Mouse (Mus musculus): ENCODE data around the gene Vegfa. TPM values are rescaled to one million over a fixed set of nuclear protein-coding genes. Genes with fewer than 3 reads are reported as not detected.

The Vegfa gene
- polyA plus RNA-seq (2012; rRNA removed): 108 and 177 TPM in 2 replicates

DNA sequence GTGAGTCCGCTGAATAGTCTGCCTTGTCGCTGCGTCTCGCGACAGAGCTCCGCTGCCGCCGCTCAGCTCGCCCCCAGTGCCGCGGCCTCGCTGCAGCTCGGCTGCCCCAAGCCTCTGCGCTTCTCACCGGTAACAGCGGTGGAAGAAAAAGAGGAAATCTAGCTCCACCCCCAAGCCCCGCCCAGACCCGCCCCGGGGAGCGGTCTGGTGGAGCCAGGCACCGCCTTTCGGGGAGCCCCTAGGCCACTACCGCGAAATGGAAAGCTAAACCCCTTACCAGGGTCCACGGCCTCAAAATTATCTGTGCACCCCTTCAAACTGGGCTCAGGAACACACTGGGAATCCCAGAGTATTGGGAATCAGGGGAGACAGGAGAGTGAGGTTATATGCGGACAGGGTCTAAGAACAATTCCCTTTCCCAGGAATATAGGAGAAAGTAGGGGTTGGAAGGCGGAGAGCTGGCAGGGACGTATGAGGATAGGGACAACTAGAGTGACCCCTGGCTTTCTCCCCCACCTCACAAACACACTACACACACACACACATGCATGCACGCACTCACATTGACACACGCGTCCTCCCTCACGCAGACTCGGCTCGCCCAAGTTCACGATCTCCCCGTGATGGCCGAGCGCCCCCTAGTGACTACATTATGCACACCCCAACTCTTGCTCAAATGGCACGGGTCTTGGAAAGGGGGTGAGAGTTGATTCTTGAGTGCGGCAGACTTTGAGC lies at the start of gene Vegfa:
Vegfa (minus strand) TSS at position 113 of the 735 bp plus-strand sequence.
- Histone ChIP-seq H3K36me3 (ENCODE audit: control insufficient read depth, insufficient read depth, low read length) (no peaks in the 10 kb centered on the region), H3K27ac (ENCODE audit: insufficient read depth, low read depth, low read length) (peak within 1 kb of the TSS; percentile 75), H3K27me3 (ENCODE audit: control insufficient read depth, insufficient read depth, low read length) (no peaks in the 10 kb centered on the region), H3K4me3 (ENCODE audit: low read depth, low read length) (peak within 1 kb of the TSS; percentile 80), H3K4me1 (ENCODE audit: control insufficient read depth, insufficient read depth, insufficient read length, low read length) (peaks cover 3% of the 10 kb centered on the region; the same call in 1 of the 2 replicates)
- TF ChIP-seq POLR2A (IDR thresholded peaks at IDR 0.05; ENCODE audit: low read depth, low read length) (peak; percentile 100), CTCF (IDR thresholded peaks at IDR 0.05; ENCODE audit: extremely low read depth, insufficient read length, insufficient replicate concordance, low read depth, low read length) (peak; percentile 95)
- WGBS: under 1% methylated on average over 40 of the region's 40 CpGs

DNA sequence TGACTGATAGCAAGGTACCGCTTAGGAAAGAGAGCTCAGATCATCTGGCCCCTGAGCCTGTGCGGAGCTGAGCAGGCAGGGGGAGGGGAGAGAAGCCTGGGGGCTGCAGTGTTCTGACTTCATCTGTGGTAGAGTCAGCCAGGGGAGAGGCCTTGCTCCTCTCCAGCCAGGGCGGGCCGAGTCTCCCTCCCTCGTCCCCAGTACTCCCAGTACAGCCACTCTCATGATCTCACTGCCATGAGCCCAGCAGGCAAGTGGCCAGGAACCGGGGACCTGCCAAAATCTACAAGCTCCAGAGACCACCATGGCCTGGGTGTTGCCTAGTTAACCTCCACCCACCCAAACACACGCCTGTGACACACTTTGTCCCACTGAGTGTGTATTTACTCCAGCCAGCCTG lies 49.5 kb upstream of the Vegfa start:
- WGBS: 76% methylated on average over 7 of the region's 7 CpGs
- TF ChIP-seq CTCF (IDR thresholded peaks at IDR 0.05; ENCODE audit: extremely low read depth, insufficient read length, insufficient replicate concordance, low read depth, low read length) (no peak), POLR2A (IDR thresholded peaks at IDR 0.05; ENCODE audit: low read depth, low read length) (no peak)
- H3K27ac ChIP-seq (ENCODE audit: insufficient read depth, low read depth, low read length): no peak overlapping the region

DNA sequence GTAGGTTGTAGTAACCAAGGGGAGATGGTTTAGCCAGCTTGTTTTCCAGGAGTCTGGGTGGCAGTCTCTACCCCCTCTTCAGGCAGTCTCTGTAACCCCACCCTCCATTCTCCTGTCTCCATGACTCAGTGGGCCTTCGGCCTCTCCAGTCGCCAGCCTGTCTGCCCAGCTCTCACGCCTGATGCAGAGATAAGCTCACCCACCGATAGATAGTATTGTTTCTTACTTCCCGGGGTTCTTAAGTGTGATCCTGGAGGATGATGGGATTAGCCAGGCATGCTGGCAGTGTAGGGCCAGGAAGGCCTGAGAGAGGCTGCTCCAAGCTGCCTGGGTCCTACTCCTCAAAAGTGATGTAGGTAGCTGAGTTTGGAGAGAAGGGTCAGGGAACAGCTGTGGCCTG lies 48.9 kb upstream of the Vegfa start:
- Histone ChIP-seq H3K36me3 (ENCODE audit: control insufficient read depth, insufficient read depth, low read length) (no peaks in the 10 kb centered on the region), H3K27me3 (ENCODE audit: control insufficient read depth, insufficient read depth, low read length) (0 out of 2 replicates have a peak, but pooled peaks cover 2% of the 10 kb centered on the region), H3K4me1 (ENCODE audit: control insufficient read depth, insufficient read depth, insufficient read length, low read length) (peaks cover 3% of the 10 kb centered on the region; the same call in 1 of the 2 replicates), H3K27ac (ENCODE audit: insufficient read depth, low read depth, low read length) (no peak overlapping the region), H3K4me3 (ENCODE audit: low read depth, low read length) (no peak overlapping the region)
- TF ChIP-seq POLR2A (IDR thresholded peaks at IDR 0.05; ENCODE audit: low read depth, low read length) (no peak), CTCF (IDR thresholded peaks at IDR 0.05; ENCODE audit: extremely low read depth, insufficient read length, insufficient replicate concordance, low read depth, low read length) (no peak)
- WGBS: 62% methylated on average over 5 of the region's 5 CpGs

More for the DNA sequence above, 49.5 kb upstream of the Vegfa start:
- H3K36me3 ChIP-seq (ENCODE audit: control insufficient read depth, insufficient read depth, low read length): no peaks in the 10 kb centered on the region
- 0 out of 2 replicates have a peak, but pooled peaks cover 2% of the 10 kb centered on the region for H3K27me3 ChIP-seq (ENCODE audit: control insufficient read depth, insufficient read depth, low read length)
- H3K4me1 ChIP-seq (ENCODE audit: control insufficient read depth, insufficient read depth, insufficient read length, low read length): no peaks in the 10 kb centered on the region
- H3K4me3 ChIP-seq (ENCODE audit: low read depth, low read length): no peak overlapping the region

GRCm38 (mm10) chr17:46080388-46080787 lies 48.2 kb upstream of the Vegfa start:
- Histone ChIP-seq H3K36me3 (ENCODE audit: control insufficient read depth, insufficient read depth, low read length) (no peaks in the 10 kb centered on the region), H3K4me1 (ENCODE audit: control insufficient read depth, insufficient read depth, insufficient read length, low read length) (peaks cover 4% of the 10 kb centered on the region; the same call in 1 of the 2 replicates), H3K27me3 (ENCODE audit: control insufficient read depth, insufficient read depth, low read length) (0 out of 2 replicates have a peak, but pooled peaks cover 2% of the 10 kb centered on the region), H3K27ac (ENCODE audit: insufficient read depth, low read depth, low read length) (no peak overlapping the region), H3K4me3 (ENCODE audit: low read depth, low read length) (no peak overlapping the region)
- 83% methylated on average over 7 of the region's 7 CpGs for WGBS
- TF ChIP-seq CTCF (IDR thresholded peaks at IDR 0.05; ENCODE audit: extremely low read depth, insufficient read length, insufficient replicate concordance, low read depth, low read length) (no peak), POLR2A (IDR thresholded peaks at IDR 0.05; ENCODE audit: low read depth, low read length) (no peak)

DNA sequence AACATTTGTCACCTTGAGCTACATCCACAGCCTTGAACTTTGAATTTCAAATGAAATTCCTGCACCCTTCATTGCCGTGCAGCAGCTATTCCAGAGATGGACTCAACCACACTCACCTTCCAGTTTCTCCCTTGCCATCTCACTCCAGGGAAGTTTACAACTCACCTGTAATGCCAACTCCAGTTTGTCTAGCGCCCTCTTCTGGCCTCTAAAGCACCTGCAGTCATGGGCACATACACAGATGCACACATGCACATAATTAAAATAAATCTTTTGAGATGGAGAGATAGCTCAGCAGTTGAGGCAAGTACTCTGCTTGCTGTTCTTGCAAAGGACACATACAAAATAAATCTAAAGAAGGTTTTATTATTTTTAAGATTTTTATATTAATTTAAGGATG lies 46.9 kb upstream of the Vegfa start:
- no peak for TF ChIP-seq POLR2A (IDR thresholded peaks at IDR 0.05; ENCODE audit: low read depth, low read length)
- TF ChIP-seq CTCF (IDR thresholded peaks at IDR 0.05; ENCODE audit: extremely low read depth, insufficient read length, insufficient replicate concordance, low read depth, low read length): peak; percentile 10; the same call in 1 of the 2 replicates
- no peak overlapping the region for H3K4me3 ChIP-seq (ENCODE audit: low read depth, low read length)
- 74% methylated on average over 2 of the region's 2 CpGs for WGBS
- H3K36me3 ChIP-seq (ENCODE audit: control insufficient read depth, insufficient read depth, low read length): no peaks in the 10 kb centered on the region
- H3K27ac ChIP-seq (ENCODE audit: insufficient read depth, low read depth, low read length): no peak overlapping the region
- H3K27me3 ChIP-seq (ENCODE audit: control insufficient read depth, insufficient read depth, low read length): 0 out of 2 replicates have a peak, but pooled peaks cover 1% of the 10 kb centered on the region
- H3K4me1 ChIP-seq (ENCODE audit: control insufficient read depth, insufficient read depth, insufficient read length, low read length): peaks cover 4% of the 10 kb centered on the region; the same call in 1 of the 2 replicates

GRCm38 (mm10) chr17:46077921-46078534 lies 45.9 kb upstream of the Vegfa start:
- H3K36me3 ChIP-seq (ENCODE audit: control insufficient read depth, insufficient read depth, low read length): no peaks in the 10 kb centered on the region
- 92% methylated on average over 12 of the region's 12 CpGs for WGBS
- no peak overlapping the region for H3K27ac ChIP-seq (ENCODE audit: insufficient read depth, low read depth, low read length)
- peaks cover 11% of the 10 kb centered on the region for H3K4me1 ChIP-seq (ENCODE audit: control insufficient read depth, insufficient read depth, insufficient read length, low read length)
- no peak overlapping the region for H3K4me3 ChIP-seq (ENCODE audit: low read depth, low read length)
- TF ChIP-seq POLR2A (IDR thresholded peaks at IDR 0.05; ENCODE audit: low read depth, low read length) (no peak), CTCF (IDR thresholded peaks at IDR 0.05; ENCODE audit: extremely low read depth, insufficient read length, insufficient replicate concordance, low read depth, low read length) (no peak)
- no peaks in the 10 kb centered on the region for H3K27me3 ChIP-seq (ENCODE audit: control insufficient read depth, insufficient read depth, low read length)

DNA sequence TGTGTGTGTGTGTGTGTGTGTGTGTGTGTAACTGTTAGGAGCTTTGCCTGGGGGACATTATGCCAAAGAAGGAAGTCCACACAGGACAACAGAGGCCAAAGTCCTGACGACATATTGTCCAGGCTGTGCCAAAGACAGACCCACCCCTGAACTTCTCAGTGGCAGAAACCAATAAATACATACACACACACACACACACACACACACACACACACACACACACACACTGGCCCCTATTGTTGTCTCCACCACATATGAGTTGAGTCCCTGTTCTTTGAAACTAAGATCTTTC lies 44.0 kb upstream of the Vegfa start:
- WGBS: 13% methylated on average over 1 of the region's 1 CpGs
- Histone ChIP-seq H3K4me1 (ENCODE audit: control insufficient read depth, insufficient read depth, insufficient read length, low read length) (peaks cover 11% of the 10 kb centered on the region), H3K27ac (ENCODE audit: insufficient read depth, low read depth, low read length) (no peak overlapping the region), H3K36me3 (ENCODE audit: control insufficient read depth, insufficient read depth, low read length) (no peaks in the 10 kb centered on the region), H3K27me3 (ENCODE audit: control insufficient read depth, insufficient read depth, low read length) (no peaks in the 10 kb centered on the region), H3K4me3 (ENCODE audit: low read depth, low read length) (no peak overlapping the region)
- no peak for TF ChIP-seq POLR2A (IDR thresholded peaks at IDR 0.05; ENCODE audit: low read depth, low read length)
- no peak for TF ChIP-seq CTCF (IDR thresholded peaks at IDR 0.05; ENCODE audit: extremely low read depth, insufficient read length, insufficient replicate concordance, low read depth, low read length)

Data from small intestine, adult 2 months (tissue).